Mouse (Mus musculus) heart, postnatal 14 days (tissue): ENCODE measurements at regions not wholly inside any gene's neighbourhood (a gene's known extent, or its start where the extent isn't known, plus 50 kb on each side); places are given as distances from the start of the nearest gene placed in this dataset.

Experiments used
- microRNA-seq, 2 experiments: library from miRNA; unstranded; fragments of <30 nt; microRNA quantifications; one replicate each; pipeline ENCODE4 v1.2.0; 2021 to 2022

Small RNAs in the stretch of these regions (microRNA-seq; reads per million reads assigned to microRNA genes)
- 167 to 565 reads per million in 2 experiments for gene Mir181a-1
- 3.0 to 9.7 reads per million in 2 experiments for gene Mir181b-1
